Mouse (Mus musculus): ENCODE results near the gene Daam1.

DNA sequence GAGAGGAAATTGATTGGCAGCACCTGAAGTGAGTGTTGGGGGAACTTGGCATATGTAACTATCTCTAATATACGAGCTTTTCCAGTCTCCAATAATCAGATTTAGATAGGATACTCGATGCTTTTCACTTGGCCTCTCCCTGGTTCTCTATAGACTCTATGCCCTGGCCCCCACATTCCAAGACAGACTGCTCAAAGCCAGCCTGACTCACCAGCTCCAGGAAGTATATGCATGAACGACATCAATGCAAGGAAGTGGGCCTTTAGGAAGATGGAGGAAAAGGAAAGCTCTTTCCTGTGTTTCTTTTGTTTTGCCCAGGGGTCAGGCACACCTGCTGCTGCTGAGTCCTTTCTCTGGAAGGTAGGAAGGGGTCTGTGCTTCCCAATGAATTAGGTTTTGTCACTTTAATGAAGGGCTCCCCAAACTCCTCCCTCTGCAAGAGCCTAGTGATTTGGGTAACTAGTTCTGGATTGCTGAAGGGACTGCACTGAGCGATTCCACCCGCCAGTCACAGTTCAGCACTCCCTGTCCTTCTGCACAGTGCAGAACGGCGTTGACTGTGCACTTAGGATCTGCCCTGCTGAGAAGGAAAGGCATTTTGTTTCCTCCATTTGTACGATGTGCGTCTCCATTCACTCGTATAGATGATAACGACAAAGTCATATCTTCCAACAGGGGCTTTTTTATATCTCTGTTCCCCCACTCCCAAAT lies 95.3 kb downstream of the Daam1 start:
- TF ChIP-seq CTCF (IDR thresholded peaks at IDR 0.05) (no peak), EP300 (IDR thresholded peaks at IDR 0.05) (no peak)

Measured in lung, postnatal 0 days (tissue).